Mouse (Mus musculus) thymus, adult 2 months (tissue): ENCODE data around the gene Creb3l1.

Experiments
- CTCF ChIP-seq: fragments of 200-500 bp; IDR thresholded peaks from 2 replicates; pipeline ENCODE4 v1.5.1; 2012; ENCODE audit warnings: mild to moderate bottlenecking, control low read depth, low read length, moderate library complexity, borderline replicate concordance; ENCODE audit not compliant: control insufficient read depth, poor library complexity, insufficient read depth; ENCODE audit errors: extremely low read depth
- POLR2A ChIP-seq: fragments of 200-500 bp; IDR thresholded peaks from 2 replicates; pipeline ENCODE4 v1.6.1; 2012; ENCODE audit warnings: mild to moderate bottlenecking, low read length, control low read depth, moderate library complexity; ENCODE audit not compliant: control insufficient read depth, poor library complexity, insufficient read depth; ENCODE audit errors: extremely low read depth

DNA sequence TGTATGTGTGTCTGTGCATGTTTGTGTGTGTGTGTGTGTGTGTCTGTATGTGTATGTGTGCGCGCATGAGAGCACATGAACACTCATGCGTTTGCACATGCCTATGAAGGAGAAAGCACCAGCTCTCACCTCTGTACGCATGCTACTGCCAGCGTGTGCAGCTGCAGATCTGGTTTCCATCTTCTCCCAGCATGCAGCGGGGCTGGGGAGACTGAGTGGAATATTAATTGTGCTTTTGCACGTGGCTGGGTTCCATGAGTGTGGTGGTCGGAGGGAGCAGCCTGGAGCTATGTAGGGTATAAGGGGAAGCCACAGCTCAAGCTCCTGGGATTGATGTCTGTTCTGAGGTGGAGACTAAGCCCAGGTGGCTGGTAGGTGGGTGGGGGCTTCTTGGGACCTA, 6.3 kb upstream of the Creb3l1 start:
- no peak for TF ChIP-seq POLR2A
- no peak for TF ChIP-seq CTCF
